Mouse (Mus musculus) kidney, adult 18-20 months (tissue): ENCODE data around the gene Akt3.

Experiments
- DNase-seq: peaks from one replicate; pipeline ENCODE4 v3.0.0; 2021

The Akt3 gene

GRCm38 (mm10) chr1:177258034-177258342 lies at the start of gene Akt3:
Gene Akt3, minus strand, starts transcription at chr1:177258203.
- DNase-seq: no peak

- DNase-seq: no peak
These were observed 49.5 kb upstream of the Akt3 start for GRCm38 (mm10) chr1:177307549-177307948.

- DNase-seq: no peak
These were observed 40.2 kb upstream of the Akt3 start for GRCm38 (mm10) chr1:177298231-177298630.

GRCm38 (mm10) chr1:177286764-177287163 lies 28.8 kb upstream of the Akt3 start:
- no peak for DNase-seq

- DNase-seq: no peak
These were observed 23.9 kb upstream of the Akt3 start for GRCm38 (mm10) chr1:177281925-177282324.

GRCm38 (mm10) chr1:177277361-177277760 lies 19.4 kb upstream of the Akt3 start:
- DNase-seq: no peak

- no peak for DNase-seq
These were observed 9.6 kb upstream of the Akt3 start for GRCm38 (mm10) chr1:177267645-177268044.

GRCm38 (mm10) chr1:177262926-177263325 lies 4.9 kb upstream of the Akt3 start:
- no peak for DNase-seq

- DNase-seq: no peak
These were observed 2.8 kb upstream of the Akt3 start for GRCm38 (mm10) chr1:177260796-177261195.

GRCm38 (mm10) chr1:177259038-177259600 lies 1.1 kb upstream of the Akt3 start:
- no peak for DNase-seq

GRCm38 (mm10) chr1:177258343-177259037 lies 487 bp upstream of the Akt3 start:
- peak; percentile 80 for DNase-seq

- peak; percentile 64 for DNase-seq
These were observed 597 bp downstream of the Akt3 start for GRCm38 (mm10) chr1:177257178-177258033.

GRCm38 (mm10) chr1:177248638-177249037 lies 9.4 kb downstream of the Akt3 start:
- DNase-seq: no peak

GRCm38 (mm10) chr1:177238368-177238767 lies 19.6 kb downstream of the Akt3 start:
- no peak for DNase-seq

- no peak for DNase-seq
These were observed 21.3 kb downstream of the Akt3 start for GRCm38 (mm10) chr1:177236695-177237094.

GRCm38 (mm10) chr1:177236249-177236648 lies 21.8 kb downstream of the Akt3 start:
- DNase-seq: no peak

GRCm38 (mm10) chr1:177234462-177234861 lies 23.5 kb downstream of the Akt3 start:
- DNase-seq: no peak

GRCm38 (mm10) chr1:177231122-177231521 lies 26.9 kb downstream of the Akt3 start:
- DNase-seq: no peak

- DNase-seq: no peak
These were observed 59.0 kb downstream of the Akt3 start for GRCm38 (mm10) chr1:177198978-177199377.

GRCm38 (mm10) chr1:177195224-177195623 lies 62.8 kb downstream of the Akt3 start:
- DNase-seq: no peak

GRCm38 (mm10) chr1:177194324-177194723 lies 63.7 kb downstream of the Akt3 start:
- DNase-seq: no peak

GRCm38 (mm10) chr1:177191623-177192022 lies 66.4 kb downstream of the Akt3 start:
- no peak for DNase-seq

GRCm38 (mm10) chr1:177190358-177190757 lies 67.6 kb downstream of the Akt3 start:
- DNase-seq: no peak

- no peak for DNase-seq
These were observed 69.3 kb downstream of the Akt3 start for GRCm38 (mm10) chr1:177188708-177189107.
